Mouse (Mus musculus) liver (tissue): ENCODE data around the gene Glb1l.

Experiments used
- DNase-seq: peaks from one replicate; pipeline ENCODE4 v3.0.0-alpha.2; 2020; ENCODE audit warnings: mixed read lengths

Glb1l gene

DNA sequence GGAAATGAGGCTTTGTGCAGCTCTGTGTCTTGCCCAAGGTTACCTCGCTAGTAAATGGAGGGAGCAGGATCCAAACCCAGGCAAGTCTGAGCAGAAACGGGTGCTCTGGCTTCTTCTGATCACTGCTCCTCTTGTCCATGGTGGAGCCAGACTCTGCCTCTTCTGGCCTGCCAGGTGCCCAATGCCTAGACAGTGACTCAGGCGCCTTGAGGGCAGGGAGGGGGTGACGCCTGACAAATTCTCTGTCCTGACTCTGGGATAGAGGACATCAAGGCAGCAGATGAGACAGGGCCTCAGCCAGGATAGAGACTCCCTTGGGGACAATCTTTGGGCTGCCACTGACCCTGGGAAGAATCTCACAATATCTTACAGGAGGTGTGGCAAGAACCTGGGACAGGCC is 20.6 kb upstream of the Glb1l start:
- DNase-seq: peak; percentile 35

DNA sequence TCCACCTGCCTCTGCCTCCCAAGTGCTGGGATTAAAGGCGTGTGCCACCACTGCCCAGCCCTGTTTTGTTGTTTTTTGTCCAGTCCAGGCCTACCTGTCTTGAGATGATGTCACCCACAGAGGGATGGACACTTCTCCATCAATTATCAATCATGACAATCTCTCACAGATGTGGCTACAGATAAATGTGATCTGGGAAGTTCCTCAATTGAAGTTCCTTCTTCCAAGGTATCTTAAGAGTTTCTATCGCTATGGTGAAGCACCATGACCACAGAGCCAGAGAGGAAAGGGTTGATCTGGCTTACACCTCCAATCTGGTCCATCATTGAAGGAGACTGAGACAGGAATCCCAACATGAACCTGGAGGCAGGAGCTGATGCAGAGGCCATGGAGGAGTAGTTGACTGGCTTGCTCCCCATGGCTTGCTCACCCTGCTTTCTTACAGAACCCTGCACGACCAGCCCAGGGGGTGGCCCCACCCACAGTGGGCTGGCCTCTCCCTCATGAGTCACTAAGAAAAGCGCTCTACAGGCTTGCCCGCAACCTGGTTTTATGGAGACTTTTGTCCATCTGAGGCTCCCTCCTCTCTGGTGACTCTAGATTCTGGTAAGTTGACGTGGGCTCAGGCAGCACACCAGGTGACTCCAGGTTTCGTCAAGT is 19.9 kb upstream of the Glb1l start:
- peak; percentile 70 for DNase-seq

DNA sequence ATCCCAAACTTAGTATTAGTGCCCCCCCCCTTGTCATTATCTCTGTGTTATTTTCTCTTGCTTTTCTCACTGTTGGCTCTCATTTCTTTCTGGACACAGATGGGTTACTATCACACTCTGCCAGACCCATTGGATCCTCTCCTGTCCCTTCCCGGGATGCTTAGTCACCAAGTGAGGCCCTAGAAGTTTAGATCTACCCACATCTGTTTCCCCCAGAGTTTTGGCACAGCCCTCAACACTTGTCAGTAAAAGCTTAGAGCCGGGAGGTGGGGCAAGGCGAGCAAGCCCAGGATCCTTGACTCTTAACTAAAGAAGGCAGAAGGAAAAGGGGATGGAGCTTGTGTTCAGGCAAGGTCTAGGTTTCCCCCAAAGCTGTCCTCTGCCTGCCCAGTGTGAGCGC is 18.5 kb upstream of the Glb1l start:
- peak; percentile 71 for DNase-seq

DNA sequence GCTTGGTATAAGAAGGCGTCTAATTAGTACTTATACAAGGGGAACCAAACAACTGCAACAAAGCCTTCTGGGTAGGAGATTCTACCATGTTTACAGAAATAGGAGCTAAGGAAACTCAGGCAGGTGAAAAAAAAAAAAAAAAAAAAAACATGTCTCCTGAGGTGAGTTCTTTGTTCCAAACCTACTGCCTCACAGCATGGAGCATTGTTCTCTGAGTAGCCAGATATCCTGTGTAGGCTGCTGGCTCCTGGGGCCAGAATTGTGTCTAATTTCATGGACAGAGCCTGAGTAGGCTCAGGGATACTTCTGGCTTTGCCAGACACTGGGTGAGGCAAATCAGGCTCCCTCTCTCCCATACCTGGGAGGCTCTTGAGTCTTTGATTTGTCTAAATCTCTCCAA is 17.0 kb upstream of the Glb1l start:
- no peak for DNase-seq

DNA sequence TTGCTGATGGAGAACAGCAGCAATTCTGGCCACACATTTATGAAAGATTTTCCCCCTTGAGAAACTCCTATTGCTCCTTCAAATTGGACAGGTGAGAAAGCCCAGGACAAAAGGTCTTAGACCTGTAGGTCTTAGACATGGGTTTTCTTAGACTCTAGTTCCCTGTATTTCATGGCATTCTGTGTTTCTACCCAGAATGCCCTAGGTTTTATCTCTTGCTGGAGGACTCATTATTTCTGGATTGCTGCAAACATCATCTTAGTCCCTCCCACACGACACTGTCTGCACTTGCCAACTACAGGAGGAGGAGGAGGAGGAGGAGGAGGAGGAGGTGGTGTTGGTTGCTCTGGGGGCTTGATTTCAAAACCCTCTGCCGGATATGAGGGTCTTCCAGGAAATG is 15.5 kb upstream of the Glb1l start:
- no peak for DNase-seq

DNA sequence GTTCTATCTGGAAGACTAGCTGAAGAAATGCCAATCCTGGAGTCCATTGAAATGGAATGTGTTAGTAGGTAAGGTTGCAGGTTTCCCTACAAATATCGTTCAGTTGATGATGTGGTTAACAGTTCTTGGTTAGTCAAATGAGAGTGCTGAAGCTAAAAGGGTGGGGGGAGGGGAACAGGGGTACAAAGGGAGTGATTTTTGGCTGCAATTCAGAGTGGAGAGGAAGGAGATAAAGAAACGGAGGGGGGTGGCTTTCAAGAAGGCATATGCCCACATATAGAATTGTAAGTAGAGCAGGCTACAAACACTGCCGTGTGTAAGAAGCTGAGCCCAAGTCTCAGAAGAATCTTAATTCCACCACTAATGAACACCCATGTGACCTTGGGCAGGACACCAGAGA is 14.9 kb upstream of the Glb1l start:
- DNase-seq: no peak

DNA sequence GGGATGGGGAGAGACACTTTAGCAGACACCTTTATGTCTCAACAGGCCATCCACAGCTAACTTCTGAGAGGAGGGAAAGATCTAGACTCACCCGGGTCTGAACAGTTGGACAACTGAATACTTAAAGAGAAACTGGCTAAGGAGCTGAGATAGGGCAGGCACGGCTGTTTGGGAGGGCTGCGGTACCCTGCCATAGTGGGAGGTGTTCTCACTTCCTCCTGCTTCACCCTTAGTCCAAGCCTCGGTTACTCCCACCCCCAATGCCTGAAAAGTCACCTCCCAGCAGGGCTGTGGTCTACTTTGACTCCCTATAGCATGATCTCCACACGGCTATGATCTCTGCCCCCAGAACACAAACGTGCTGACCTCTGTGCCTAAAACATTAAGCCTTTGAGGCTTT is 12.9 kb upstream of the Glb1l start:
- no peak for DNase-seq

DNA sequence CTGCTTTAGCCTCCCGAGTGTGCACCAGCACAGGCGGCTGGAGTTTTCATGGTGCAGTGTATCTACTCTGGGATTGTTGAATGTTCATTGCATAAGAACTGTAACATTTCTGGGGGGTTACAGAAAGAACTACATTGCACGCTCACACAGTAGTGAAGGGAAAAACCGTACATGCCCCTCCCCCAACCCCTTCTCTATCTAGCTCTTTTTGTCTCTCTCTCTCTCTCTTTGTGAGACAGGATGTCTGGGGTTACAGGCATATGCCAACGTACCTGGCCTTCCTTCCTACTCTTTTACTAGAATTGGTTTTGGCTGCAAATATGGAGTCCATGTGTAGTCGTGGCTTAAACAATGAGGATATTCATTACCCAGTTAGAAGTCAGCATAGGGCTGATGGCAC is 12.3 kb upstream of the Glb1l start:
- no peak for DNase-seq

DNA sequence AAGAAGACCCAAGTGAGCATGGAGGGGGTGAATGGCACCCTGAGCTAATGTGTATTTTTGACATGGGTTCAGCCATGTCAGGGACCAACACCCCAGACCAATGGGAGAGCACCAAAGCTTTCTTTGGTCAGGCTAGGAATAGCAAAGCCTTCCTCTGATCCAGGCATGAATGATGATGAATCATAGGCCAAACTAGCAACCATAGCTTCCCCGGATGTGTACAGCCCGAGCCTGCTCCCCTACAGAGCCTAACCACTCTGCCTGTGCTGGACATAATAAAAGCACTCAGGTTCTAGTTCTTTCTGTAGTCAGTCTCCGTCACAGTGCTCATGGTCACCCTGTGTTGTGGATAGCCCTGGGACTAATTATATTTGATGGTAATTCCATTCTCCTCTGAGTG is 10.9 kb upstream of the Glb1l start:
- no peak for DNase-seq

DNA sequence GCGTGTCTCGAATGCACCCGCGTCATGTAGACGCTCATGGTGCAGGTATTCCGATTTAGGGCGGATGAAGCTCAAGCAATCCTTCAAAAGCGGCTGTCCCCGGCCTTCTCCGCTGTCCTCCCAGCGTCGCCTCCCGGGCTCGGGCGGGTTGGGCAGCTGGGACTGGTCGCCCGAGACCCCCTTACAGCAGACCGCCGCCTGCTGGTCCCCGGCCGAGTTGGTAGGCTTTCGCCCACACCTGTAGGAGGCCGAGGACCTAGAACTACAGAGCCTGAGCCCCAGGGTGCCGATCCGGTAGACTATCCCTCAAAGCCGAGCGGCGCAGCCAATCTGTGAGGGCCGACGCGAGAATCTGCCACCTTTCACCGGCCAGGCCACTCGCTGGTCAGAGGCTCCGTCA is 8.9 kb upstream of the Glb1l start, which contains the start of gene Tuba4a:
Tuba4a (minus strand) TSS at position 335 of the 400 bp plus-strand sequence.
- peak; percentile 51 for DNase-seq

DNA sequence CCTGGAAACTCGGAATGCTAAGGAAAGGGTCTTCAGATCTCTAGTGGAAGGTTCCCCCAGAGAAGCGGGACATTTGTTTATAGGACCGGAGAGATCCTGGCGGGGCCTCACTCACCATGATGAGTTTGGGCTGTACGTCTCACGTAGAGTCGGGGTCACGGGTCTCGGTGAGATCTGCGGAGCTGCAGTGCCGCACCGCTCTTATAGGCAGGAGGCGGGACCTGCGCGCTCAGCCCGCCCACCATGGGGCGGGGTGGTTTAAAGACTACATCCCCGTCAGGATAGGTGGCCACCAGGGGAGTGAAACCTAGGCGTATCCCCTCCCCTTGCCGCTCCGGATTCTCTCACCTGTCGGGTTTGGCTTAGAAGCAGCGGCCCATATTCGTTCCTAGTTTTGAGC is 8.5 kb upstream of the Glb1l start:
- peak; percentile 97 for DNase-seq

DNA sequence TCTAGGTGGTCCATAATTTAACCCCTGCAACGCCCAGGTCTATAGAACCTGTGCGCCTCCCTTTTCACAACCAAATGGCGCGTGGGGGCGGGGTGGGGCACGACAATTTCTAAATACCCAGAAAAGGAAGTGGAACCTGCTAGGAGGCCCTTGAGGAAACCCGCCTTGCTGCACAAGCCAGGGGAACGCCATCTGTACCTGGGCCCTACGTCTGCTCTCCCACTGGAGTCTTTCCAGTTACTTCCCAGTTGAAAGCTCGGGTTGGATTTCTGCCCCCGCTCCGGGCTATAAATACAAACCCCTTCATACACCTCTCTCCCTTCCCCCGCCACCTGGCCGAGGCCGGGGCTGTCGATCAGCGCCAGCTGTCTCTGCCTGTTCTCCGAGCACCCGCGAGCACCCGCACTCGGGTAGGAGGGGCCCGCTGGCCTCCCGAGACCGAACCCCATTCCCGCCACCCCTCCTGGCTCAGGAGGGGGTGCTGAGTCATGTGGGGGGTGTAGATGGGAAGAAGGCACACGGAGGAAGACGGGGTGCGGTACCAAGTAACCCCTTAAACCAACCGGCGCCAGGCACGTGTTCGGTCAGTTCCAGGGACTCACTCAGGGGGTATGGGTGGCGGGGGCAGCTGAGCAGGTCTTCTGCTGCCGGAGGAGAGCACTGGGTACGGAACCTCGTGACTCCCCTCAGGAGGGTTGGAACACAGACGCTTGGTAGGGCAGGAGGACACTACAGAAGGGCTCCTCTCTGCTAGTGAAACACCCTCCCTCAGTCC is 7.8 kb upstream of the Glb1l start:
- DNase-seq: peak; percentile 87

DNA sequence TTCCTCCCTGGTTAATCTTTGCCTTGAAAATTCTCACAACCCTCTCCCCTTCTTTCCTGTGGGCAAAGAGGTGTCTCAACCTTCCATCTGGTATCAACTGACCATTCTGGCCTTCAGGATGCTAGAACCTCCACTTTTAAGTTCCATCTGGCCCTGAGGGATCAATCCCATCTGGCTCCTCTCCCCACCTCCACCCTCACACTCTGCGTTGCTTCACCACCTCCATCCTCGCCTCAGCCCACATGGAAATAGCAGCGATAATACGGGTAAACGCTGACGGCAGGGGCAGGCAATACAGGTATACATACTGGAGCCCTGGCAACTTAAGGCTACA is 7.2 kb upstream of the Glb1l start:
- no peak for DNase-seq

DNA sequence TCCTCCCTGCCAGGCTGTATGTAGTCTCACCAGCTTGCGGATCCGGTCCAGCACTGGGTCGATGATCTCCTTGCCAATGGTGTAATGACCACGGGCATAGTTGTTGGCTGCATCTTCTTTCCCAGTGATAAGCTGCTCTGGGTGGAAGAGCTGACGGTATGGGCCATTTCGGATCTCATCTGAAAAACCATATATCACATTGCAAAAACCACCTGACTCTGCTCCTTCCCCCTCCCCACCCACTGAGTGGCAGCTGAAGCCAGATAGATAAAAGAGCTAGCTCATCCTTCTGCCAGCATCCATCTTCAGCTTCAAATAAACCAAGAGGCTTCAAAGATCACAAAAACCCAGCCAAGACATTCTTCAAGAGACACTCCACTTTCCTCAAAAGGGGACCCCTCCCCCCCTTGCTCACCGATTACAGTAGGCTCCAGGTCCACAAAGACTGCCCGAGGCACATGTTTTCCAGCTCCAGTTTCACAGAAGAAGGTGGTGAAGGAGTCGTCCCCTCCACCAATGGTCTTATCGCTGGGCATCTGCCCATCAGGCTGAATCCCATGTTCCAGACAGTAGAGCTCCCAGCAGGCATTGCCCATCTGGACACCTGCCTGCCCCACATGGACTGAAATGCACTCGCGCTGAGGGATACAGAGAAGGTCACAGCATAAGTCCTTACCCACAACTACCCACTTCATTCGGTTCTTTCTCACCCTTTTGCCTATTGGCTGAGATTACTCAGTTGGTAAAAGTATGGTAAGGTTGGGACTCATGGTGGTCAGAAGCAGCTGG is 6.4 kb upstream of the Glb1l start:
- DNase-seq: peak; percentile 80

DNA sequence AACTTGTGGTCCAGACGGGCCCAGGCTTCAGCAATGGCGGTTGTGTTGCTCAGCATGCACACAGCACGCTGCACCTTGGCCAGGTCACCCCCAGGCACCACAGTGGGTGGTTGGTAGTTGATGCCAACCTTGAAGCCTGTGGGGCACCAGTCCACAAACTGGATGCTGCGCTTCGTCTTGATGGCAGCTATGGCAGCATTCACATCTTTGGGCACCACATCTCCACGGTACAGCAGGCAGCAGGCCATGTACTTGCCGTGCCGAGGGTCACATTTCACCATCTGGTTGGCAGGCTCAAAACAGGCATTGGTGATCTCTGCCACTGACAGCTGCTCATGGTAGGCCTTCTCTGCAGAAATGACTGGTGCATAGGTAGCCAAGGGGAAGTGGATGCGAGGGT is 5.2 kb upstream of the Glb1l start:
- DNase-seq: no peak

DNA sequence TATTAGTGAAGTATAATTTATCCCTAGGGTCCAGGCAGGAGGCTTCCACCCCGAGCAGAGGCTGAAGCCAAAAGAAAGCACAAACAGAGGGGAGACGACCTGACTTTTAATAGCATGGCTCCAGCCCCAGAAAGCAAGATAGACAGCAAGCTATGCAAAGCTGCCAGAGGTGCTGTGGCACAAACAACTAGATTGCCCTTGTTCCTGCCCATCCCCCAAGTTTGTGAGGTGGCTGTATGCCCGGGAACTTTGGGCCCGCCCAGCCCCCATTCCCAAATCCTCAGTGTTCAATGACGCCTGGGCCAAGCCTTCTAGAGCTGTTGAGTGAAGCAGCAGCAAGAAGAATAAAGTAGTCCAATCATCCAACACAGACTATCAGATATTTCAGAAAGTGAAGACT is 4.3 kb upstream of the Glb1l start:
- DNase-seq: peak; percentile 24

DNA sequence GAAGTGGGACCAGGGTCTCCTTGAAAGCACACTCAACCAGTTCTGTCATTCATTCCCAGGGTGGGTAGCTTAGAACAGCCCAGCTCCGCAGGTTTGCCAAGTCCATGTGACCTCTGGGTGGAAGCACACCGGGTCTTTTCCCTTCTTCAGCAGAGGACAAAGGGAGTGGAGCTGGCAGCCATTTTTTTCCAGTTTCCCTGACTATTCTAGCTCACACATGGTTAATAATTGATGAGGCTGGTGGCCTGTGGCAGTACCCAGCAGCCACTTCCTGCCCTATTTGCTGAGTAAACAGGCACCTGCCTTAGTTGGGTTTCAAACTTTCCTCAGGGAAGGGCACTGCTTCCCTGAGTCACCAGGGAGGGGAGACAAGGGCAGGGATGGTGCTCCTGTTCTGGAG is 3.8 kb upstream of the Glb1l start:
- peak; percentile 16 for DNase-seq

DNA sequence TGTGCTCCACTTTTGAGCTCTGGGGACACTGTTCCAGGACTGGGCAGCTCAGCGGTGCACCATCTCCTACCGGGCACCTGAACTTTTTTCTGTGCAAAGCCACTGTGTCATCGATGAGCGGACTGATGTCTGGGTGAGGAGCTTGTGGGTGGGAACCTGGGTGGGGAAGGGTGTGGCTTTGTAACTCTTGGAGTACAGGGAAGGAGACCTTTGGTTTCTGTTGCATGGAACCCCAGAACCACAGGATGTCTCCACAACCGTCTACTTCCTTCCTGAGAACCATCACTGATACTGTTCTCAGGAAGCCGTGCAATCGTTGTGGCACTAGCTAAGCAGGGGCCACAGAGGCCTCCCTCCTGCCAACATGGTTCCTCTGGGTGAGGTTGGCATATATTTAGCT is 2.5 kb upstream of the Glb1l start:
- peak; percentile 77 for DNase-seq

DNA sequence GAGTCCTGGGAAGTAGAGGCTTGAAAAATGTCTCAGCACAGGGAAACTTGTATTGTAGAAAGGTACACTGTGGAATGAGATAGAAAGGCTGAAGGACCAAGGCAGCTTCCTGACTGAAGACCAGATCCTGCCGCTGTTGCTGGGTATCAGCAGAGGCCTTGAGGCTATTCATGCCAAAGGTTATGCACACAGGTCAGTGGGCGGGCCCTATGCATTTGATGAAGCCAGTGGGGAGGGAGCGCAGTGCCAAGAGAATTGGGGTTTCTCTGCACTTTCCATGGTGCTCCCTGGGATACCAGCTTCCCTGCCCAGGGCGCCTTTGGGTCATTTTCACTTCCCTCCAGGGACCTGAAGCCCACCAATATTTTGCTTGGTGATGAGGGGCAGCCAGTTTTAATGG is 1.9 kb upstream of the Glb1l start:
- peak; percentile 48 for DNase-seq

DNA sequence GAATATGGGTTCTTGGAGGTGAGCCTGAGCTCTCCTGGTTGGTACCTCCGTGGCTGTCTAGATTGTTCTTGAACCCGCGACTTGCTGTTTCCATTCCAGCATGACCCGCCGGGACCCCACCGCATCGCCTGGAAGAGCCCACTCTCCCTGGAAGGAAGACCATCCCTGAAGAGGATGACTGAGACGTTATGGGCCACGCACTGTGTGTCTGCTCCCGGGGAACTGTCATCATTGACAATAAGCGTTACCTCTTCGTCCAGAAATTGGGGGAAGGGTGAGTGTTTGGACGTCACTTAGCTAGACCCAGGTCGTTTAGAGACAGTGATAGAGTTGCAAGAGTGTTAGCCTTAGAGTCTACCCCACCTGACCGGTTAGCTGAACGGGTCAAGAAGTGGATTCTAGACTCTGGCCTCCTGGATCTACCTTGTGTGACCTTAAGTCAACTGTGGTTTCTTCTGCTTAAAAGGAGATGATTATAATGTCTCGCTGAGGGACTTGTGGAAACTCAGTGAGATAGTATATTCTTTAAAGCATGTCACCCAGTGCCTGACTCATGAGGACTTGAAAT is 612 bp upstream of the Glb1l start:
- DNase-seq: no peak

DNA sequence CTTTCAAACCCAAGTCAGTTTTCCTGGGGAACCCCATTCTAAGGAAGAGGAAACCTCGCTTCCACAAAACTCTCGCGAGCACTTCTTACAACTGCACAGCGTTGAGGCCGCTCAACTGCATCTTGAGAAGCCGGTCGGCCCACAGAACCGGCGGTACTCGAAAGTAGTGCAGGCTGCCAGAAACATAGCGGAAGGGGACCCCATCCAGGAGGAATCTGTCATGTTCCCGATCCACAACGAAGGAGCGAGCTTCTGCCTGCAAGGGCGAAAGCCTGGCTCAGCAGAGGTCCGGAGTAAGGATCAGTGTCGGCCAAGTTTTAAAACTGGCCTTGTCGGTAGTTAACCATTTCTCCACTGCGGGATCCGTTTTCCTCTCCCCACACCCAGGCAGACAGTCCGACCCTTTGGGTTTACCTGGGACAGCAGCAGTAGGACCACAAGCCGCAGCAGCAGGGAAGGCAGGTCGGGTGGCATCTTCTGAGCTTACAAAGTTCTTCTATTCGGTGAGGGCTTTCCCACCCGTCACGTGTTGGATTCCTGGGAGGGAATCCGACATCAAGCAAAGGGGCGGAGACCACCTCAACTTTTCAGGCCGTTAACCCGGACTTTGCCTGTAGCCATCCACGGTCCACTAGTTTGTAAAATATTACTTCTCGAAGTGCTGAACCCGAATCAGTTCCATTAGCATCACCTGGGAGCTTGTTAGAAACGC is 1.5 kb downstream of the Glb1l start:
- DNase-seq: peak; percentile 42

DNA sequence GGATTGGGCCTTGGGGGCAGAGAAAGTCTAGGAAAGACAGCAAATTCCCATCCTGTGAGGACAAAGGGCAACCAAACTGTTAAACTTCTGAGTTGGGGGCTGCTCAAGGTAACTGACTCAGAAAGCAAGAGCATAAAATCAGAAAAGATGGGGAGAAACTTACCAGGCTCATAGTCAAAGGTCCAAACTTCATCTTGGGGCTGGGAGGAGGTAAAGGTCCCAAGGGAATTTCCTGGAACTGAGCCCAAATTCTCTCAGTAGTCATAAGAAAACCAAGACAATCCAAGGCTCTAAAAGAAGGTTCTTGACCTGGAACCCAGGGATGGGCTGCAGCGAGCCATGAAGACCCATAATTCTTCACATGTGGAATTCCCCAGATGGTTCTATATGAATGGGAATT is 9.4 kb downstream of the Glb1l start:
- no peak for DNase-seq

DNA sequence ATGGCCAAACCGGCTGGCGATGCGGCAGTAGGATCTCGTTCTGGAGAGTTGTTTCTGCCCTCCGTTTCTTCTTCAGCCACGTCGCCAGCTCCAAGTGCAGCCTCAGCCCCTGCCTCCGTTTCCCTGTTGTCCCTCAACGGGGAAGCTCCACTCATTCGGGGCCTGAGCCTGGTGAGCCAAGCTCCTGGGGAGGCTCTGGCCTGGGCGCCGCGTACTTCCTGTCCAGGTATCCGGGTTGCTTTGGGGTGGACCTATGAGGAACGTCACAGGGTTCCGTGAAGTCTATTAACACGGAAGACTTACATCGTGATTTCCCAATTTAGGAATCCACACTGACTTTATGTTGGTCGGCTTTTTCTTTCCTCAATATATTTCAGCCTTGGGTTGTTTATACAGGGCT is 18.2 kb downstream of the Glb1l start:
- DNase-seq: peak; percentile 69
